Mouse (Mus musculus): Measurements from ENCODE around the gene Patl2. TPM values are rescaled to one million over a fixed set of nuclear protein-coding genes. Genes with fewer than 3 reads are reported as not detected.
A peak's percentile ranks its signal among the peaks of the same experiment; 100 is the strongest.
"Not testable (repeated sequence)": the region's sequence is repeated elsewhere in the genome, so short reads cannot be mapped to it uniquely, and the experiment has no call there.

The Patl2 gene
- total RNA-seq (2018; cell fraction: chromatin; rRNA removed): under 1 TPM in 18 of 26 experiments, not detected in 8; 0.28 to 0.65 (median 0.45) TPM
- 1 to 10 TPM in 1 of 26 experiments, under 1 TPM in 25; 0.30 to 1.0 (median 0.58) TPM for total RNA-seq (2018; cell fraction: cytosol; rRNA removed)
- 1 to 10 TPM in 6 of 26 experiments, under 1 TPM in 18, not detected in 2; 0.17 to 1.6 (median 0.72) TPM for total RNA-seq (2018; cell fraction: nucleus; rRNA removed)
- 0.40 to 0.81 TPM in 2 of 3 replicates, not detected in the other for polyA plus RNA-seq (2018)

GRCm38 (mm10) chr2:122186106-122186505 is at the start of gene Patl2, which contains the start of gene Terb2:
Gene Patl2 (minus strand): TSS chr2:122186189.
Gene Terb2 (plus strand): TSS chr2:122186272.
- no peak within 1 kb of the TSS for H3K4me3 ChIP-seq (ENCODE audit: inconsistent target)

GRCm38 (mm10) chr2:122235425-122235824 is 49.4 kb upstream of the Patl2 start:
- no peaks in the 10 kb centered on the region for H3K36me3 ChIP-seq (ENCODE audit: inconsistent target)
- peaks cover 27% of the 10 kb centered on the region; the same call in 1 of the 2 replicates for H3K79me2 ChIP-seq (ENCODE audit: inconsistent target)
- H3K27ac ChIP-seq: peak overlapping the region; percentile 66
- WGBS (ENCODE audit: missing documents): 12% methylated on average over 2 of the region's 2 CpGs
- peak overlapping the region; percentile 84 for H3K4me3 ChIP-seq (ENCODE audit: inconsistent target)

More at GRCm38 (mm10) chr2:122186106-122186505, at the start of gene Patl2, which contains the start of gene Terb2:
- H3K79me2 ChIP-seq (ENCODE audit: inconsistent target): no peaks in the 10 kb centered on the region
- H3K36me3 ChIP-seq (ENCODE audit: inconsistent target): no peaks in the 10 kb centered on the region
- no peak within 1 kb of the TSS for H3K27ac ChIP-seq
- WGBS (ENCODE audit: missing documents): 90% methylated on average over 15 of the region's 17 CpGs

- Histone ChIP-seq H3K79me2 (ENCODE audit: inconsistent target) (peaks cover 27% of the 10 kb centered on the region; the same call in 1 of the 2 replicates), H3K27ac (peak within 1 kb of the TSS; percentile 66), H3K4me3 (ENCODE audit: inconsistent target) (peak within 1 kb of the TSS; percentile 84), H3K36me3 (ENCODE audit: inconsistent target) (no peaks in the 10 kb centered on the region)
- under 1% methylated on average over 29 of the region's 35 CpGs for WGBS (ENCODE audit: missing documents)
These were observed 48.8 kb upstream of the Patl2 start, which contains the start of gene Sord for GRCm38 (mm10) chr2:122234611-122235288. Gene Sord (plus strand): TSS chr2:122234749.

GRCm38 (mm10) chr2:122233759-122234557 is 48.0 kb upstream of the Patl2 start:
- H3K27ac ChIP-seq: peak overlapping the region; percentile 50
- peaks cover 21% of the 10 kb centered on the region; the same call in 1 of the 2 replicates for H3K79me2 ChIP-seq (ENCODE audit: inconsistent target)
- H3K4me3 ChIP-seq (ENCODE audit: inconsistent target): peak overlapping the region; percentile 84
- H3K36me3 ChIP-seq (ENCODE audit: inconsistent target): no peaks in the 10 kb centered on the region
- 25% methylated on average over 22 of the region's 26 CpGs for WGBS (ENCODE audit: missing documents)

DNA sequence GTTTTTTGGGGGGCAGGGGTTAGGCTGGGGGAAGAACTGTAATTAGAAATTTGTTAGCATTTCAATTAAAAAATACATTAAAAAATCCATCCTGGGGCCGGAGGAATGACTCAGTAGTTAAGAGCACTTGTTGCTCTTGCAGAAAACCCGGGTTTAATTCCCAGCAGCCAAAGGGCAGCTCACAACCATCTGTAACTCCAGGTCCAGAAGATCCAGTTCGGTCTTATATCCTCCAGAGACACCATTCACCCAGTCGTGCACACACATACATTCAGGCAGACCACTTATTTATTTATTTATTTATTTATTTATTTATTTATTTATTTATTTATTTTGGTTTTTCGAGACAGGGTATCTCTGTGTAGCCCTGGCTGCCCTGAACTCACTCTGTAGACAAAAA is 47.4 kb upstream of the Patl2 start:
- Histone ChIP-seq H3K79me2 (ENCODE audit: inconsistent target) (peaks cover 15% of the 10 kb centered on the region; the same call in 1 of the 2 replicates), H3K36me3 (ENCODE audit: inconsistent target) (no peaks in the 10 kb centered on the region), H3K4me3 (ENCODE audit: inconsistent target) (no peak overlapping the region), H3K27ac (no peak overlapping the region)
- 66% methylated on average over 3 of the region's 5 CpGs for WGBS (ENCODE audit: missing documents)

GRCm38 (mm10) chr2:122231616-122232015 is 45.6 kb upstream of the Patl2 start:
- no peaks in the 10 kb centered on the region for H3K79me2 ChIP-seq (ENCODE audit: inconsistent target)
- WGBS (ENCODE audit: missing documents): 97% methylated on average over 9 of the region's 9 CpGs
- no peak overlapping the region for H3K27ac ChIP-seq
- H3K36me3 ChIP-seq (ENCODE audit: inconsistent target): no peaks in the 10 kb centered on the region
- H3K4me3 ChIP-seq (ENCODE audit: inconsistent target): no peak overlapping the region

DNA sequence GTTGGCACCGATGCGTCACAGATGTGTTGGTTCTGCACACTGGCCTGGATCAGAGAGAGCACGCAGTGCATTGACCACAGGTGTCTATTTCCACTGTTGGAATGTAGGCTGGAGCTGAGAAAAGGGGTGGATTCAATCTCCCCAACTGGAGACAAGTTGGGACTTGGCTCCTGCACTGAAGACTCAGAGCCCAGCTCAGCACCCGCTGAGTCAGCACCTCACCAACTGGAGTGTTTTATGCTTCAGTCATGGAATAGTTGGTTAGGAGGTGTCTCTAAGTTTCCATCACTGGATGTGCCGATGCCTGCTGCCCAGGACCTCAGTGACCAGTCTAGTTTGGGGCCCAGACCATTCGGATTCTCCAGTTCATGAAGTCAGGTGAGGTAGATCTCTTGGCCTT is 44.4 kb upstream of the Patl2 start:
- Histone ChIP-seq H3K36me3 (ENCODE audit: inconsistent target) (no peaks in the 10 kb centered on the region), H3K79me2 (ENCODE audit: inconsistent target) (no peaks in the 10 kb centered on the region), H3K27ac (no peak overlapping the region), H3K4me3 (ENCODE audit: inconsistent target) (no peak overlapping the region)
- WGBS (ENCODE audit: missing documents): 100% methylated on average over 6 of the region's 6 CpGs

DNA sequence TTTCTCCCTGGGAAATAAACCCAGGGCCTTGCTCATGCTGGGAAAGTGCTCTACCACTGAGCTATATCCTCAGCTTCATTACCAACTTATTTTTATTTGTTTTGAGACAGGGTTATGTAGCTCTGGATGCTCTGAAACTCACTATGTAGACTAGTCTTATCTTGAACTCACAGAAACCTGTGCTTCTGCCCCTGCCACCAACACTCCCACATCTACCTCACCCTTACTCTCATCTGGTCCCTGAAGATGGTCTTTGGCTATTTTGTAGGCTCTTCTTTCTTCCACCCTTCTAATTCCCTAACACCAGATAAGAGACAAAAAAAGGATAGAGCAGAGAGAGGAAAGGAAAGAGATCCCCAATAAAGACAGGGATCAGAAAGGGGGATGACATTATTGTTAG is 37.7 kb upstream of the Patl2 start:
- Histone ChIP-seq H3K79me2 (ENCODE audit: inconsistent target) (no peaks in the 10 kb centered on the region), H3K36me3 (ENCODE audit: inconsistent target) (no peaks in the 10 kb centered on the region), H3K4me3 (ENCODE audit: inconsistent target) (no peak overlapping the region), H3K27ac (no peak overlapping the region)

- Histone ChIP-seq H3K27ac (no peak overlapping the region), H3K79me2 (ENCODE audit: inconsistent target) (no peaks in the 10 kb centered on the region), H3K4me3 (ENCODE audit: inconsistent target) (no peak overlapping the region), H3K36me3 (ENCODE audit: inconsistent target) (no peaks in the 10 kb centered on the region)
- 67% methylated on average over 5 of the region's 5 CpGs for WGBS (ENCODE audit: missing documents)
These were observed 36.3 kb upstream of the Patl2 start for GRCm38 (mm10) chr2:122222272-122222671.

DNA sequence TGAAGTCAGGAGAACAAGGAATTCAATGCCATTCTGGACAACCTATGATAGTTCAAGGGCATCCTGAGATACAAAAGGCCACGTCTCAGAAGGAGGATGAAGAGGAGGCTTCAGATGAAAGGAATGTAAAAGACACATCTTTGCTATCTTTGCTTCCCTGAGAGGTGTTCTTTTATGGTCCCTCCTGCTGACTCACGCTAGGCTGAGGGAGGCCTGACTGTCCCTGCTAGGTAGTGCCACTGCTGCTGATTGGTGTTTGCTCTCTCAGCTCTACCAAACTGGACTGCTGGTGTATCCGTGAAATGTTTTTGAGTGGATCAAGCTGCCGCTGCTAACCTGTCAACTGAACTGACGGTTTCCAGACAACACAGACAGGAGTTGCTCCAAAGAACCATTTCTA is 35.8 kb upstream of the Patl2 start:
- WGBS (ENCODE audit: missing documents): 95% methylated on average over 5 of the region's 5 CpGs
- Histone ChIP-seq H3K79me2 (ENCODE audit: inconsistent target) (no peaks in the 10 kb centered on the region), H3K36me3 (ENCODE audit: inconsistent target) (no peaks in the 10 kb centered on the region), H3K27ac (no peak overlapping the region), H3K4me3 (ENCODE audit: inconsistent target) (no peak overlapping the region)

DNA sequence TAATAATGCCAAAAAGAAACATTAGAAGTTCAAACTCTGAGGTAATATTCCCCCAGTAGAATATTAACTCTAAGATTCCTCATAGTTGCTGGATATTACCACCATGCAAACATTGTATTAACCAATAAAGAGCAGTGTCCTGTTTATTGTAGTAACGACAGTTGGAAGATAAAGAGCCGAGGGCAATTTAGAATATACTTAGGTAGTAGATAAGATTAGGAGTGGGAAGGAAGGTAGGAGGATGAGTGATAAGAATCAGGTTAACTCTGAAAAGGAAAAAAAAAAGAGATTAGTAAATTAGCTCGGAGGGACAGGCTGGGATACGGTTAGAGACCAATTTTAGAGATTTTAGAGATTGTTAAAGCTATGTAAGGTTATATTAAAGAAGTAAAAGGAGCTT is 35.4 kb upstream of the Patl2 start:
- no peaks in the 10 kb centered on the region for H3K36me3 ChIP-seq (ENCODE audit: inconsistent target)
- WGBS (ENCODE audit: missing documents): 84% methylated on average over 4 of the region's 4 CpGs
- H3K79me2 ChIP-seq (ENCODE audit: inconsistent target): no peaks in the 10 kb centered on the region
- H3K27ac ChIP-seq: no peak overlapping the region
- no peak overlapping the region for H3K4me3 ChIP-seq (ENCODE audit: inconsistent target)

- no peak overlapping the region for H3K27ac ChIP-seq
- H3K36me3 ChIP-seq (ENCODE audit: inconsistent target): no peaks in the 10 kb centered on the region
- H3K4me3 ChIP-seq (ENCODE audit: inconsistent target): no peak overlapping the region
- no peaks in the 10 kb centered on the region for H3K79me2 ChIP-seq (ENCODE audit: inconsistent target)
- WGBS (ENCODE audit: missing documents): 12% methylated on average over 2 of the region's 2 CpGs
These were observed 32.2 kb upstream of the Patl2 start for GRCm38 (mm10) chr2:122218234-122218633.

- not testable (repeated sequence) for H3K36me3 ChIP-seq (ENCODE audit: inconsistent target); H3K4me3 ChIP-seq (ENCODE audit: inconsistent target); H3K27ac ChIP-seq; H3K79me2 ChIP-seq (ENCODE audit: inconsistent target)
- 88% methylated on average over 4 of the region's 4 CpGs for WGBS (ENCODE audit: missing documents)
These were observed 31.1 kb upstream of the Patl2 start for GRCm38 (mm10) chr2:122217075-122217474.

GRCm38 (mm10) chr2:122210534-122211228 is 24.7 kb upstream of the Patl2 start:
- no peaks in the 10 kb centered on the region for H3K79me2 ChIP-seq (ENCODE audit: inconsistent target)
- H3K36me3 ChIP-seq (ENCODE audit: inconsistent target): no peaks in the 10 kb centered on the region
- no peak overlapping the region for H3K4me3 ChIP-seq (ENCODE audit: inconsistent target)
- no peak overlapping the region for H3K27ac ChIP-seq
- 97% methylated on average over 3 of the region's 3 CpGs for WGBS (ENCODE audit: missing documents)
